Mouse (Mus musculus) lung, postnatal 25 days (tissue): ENCODE data around the gene Cdc34.

Source experiments
- DNase-seq: peaks from one replicate; pipeline ENCODE4 v3.0.0; 2022; ENCODE audit warnings: low spot score

Cdc34 gene

GRCm38 (mm10) chr10:79681591-79682245, at the start of gene Cdc34:
Gene Cdc34, plus strand, starts transcription at chr10:79682195.
- DNase-seq, result peak; percentile 99

DNA sequence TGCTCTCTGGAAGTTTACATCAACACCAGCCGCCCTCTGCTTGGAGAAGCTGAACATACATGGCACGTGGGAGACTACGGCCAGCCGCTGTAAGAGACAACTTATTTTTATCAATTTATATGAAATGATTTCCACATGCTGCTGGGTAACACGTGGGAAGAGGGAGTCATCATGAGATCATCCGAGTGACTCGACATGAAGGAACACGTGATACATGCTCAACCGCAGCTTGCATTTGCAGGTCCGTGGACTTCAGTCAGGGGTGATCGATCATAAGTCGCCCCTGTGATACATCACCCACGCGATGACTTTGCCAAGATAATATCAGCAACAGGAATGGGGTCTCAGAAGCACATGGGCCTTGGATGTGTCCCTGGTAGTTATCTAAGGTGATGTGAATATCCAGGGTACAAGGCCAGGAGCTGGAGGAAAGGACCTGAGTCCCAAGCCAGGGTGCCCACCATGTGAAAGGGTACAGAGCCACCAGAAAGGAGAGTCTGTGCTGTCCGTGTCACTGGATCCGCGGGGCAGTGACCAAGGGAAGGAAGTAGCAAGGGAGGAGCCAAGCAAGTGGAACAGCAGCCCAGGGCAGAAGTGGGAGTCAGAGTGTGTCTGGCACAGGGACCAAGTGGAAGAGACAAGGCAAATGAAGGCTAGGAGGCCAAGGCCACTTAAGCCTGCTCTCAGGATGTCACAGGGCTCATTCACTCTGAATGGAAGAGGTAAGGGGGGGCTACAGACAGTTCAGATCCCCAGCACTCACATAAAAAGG, 48.8 kb upstream of the Cdc34 start:
- DNase-seq, result no peak

DNA sequence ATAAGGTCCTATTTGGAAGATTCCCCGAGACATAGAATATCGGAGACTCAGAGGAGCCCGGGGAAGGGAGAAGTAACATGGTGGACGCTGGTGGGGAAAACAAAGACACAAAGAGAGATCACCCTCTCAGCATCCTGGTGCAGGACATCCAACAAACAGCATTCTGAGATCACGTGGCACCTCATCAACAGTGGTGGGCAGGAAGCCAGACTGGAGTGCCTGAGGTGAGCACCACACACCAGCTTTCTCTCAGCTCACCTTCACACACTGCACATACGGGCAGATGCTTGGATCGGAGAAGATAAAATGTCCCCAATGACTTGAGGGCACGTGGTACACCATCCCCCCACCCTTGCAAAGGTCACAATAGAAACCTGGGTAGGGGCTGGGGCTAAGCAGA, 45.7 kb upstream of the Cdc34 start:
- no peak for DNase-seq

- DNase-seq, result no peak
Observed at GRCm38 (mm10) chr10:79637128-79638110, 44.6 kb upstream of the Cdc34 start, which contains the start of gene Shc2. Gene Shc2, minus strand, starts transcription at chr10:79637918.

- no peak for DNase-seq
Observed at GRCm38 (mm10) chr10:79638486-79639204, 43.4 kb upstream of the Cdc34 start.

DNA sequence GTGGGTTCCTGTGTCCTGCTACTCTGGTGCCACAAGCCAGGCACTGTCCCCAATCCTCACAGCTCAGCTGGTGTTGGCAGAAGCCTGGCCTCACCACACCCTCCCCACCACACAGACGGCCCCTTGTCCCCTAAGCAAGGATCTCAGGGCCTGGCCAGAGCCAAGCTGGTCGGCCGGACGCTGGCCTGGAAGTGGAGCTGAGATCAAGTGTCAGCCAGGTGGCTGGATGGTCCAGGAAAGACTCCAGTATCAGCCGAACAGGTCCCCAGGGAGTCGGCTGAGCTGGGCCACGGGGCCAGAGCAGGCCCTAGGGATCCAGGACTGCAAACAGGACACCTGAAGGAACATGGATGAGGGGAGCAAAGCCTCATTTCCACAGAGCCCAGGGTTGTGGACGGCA, 36.3 kb upstream of the Cdc34 start, which contains the start of gene Odf3l2:
Gene Odf3l2 (minus strand): TSS at position 28 of the 400 bp plus-strand sequence.
- no peak for DNase-seq

- peak; percentile 59 for DNase-seq
Observed at GRCm38 (mm10) chr10:79649070-79649751, 32.8 kb upstream of the Cdc34 start.

DNA sequence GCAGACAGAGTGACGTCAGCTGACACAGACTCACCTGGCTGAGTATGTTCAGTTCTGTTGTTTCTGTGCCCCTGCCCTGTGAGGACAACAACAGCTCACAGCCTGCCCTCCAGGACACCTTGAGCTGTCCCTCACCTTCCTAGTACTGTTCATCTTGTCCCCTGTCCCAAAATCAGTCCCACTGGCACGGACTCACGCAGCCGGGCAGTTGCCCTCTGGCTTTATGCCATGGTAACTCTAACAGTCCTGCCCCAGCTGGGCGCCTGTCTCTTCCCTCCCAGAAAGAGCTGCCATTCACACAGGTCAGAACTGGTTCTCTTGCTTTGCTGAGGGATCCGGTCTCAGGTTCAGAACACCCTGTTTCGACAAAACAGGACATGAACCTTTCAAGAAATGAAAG, 29.2 kb upstream of the Cdc34 start:
- DNase-seq, result no peak

- DNase-seq, result no peak
Observed at GRCm38 (mm10) chr10:79654946-79655395, 27.0 kb upstream of the Cdc34 start.

DNA sequence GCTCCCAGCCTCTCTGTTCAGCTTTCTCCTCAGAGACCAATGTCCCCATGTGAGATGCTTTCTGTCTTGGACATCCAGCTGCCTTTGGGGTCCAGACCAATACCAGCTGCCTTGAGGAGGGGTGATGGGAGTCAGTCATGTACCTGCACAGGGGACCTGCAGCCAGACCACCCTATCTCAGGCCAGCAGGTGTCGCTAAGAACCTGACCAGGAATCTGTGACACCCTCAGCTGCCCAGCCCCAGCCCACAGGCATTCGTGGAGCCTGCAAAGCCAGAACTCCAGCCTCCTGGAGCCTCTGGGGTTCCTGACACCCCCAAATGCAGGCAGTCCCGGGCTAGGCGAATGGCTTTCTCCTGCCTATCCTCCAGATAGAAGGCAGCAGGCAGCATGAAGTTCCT, 23.2 kb upstream of the Cdc34 start:
- DNase-seq, result no peak

- DNase-seq, result no peak
Observed at GRCm38 (mm10) chr10:79660298-79660697, 21.7 kb upstream of the Cdc34 start.

GRCm38 (mm10) chr10:79661861-79662260, 20.1 kb upstream of the Cdc34 start:
- DNase-seq, result no peak

GRCm38 (mm10) chr10:79664131-79664665, 17.8 kb upstream of the Cdc34 start, which contains the start of gene Madcam1:
Gene Madcam1, plus strand, starts transcription at chr10:79664559.
- DNase-seq, result peak; percentile 57

- no peak for DNase-seq
Observed at GRCm38 (mm10) chr10:79665051-79665450, 16.9 kb upstream of the Cdc34 start.

- no peak for DNase-seq
Observed at GRCm38 (mm10) chr10:79666493-79666892, 15.5 kb upstream of the Cdc34 start.

DNA sequence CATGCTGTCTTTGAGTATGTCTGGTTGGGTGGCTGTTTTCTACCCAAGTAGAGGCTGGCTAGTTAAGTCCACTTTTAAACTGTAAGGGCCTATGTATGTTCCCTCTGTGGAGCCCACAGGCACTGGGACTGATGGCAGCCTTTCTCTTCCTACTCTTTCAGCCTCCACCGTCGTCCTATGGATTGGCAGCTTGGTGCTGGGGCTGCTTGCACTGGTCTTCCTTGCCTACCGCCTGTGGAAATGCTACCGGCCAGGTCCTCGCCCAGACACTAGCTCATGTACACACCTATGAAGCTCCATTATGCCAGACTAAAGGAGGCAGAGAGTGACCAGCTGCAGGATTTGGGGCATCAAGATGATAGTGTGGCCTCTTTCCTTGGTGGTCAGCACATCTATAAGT, 13.9 kb upstream of the Cdc34 start:
- DNase-seq, result no peak

GRCm38 (mm10) chr10:79668771-79669575, 13.0 kb upstream of the Cdc34 start, which contains the start of gene Tpgs1:
Gene Tpgs1, plus strand, starts transcription at chr10:79669369.
- DNase-seq, result peak; percentile 91

DNA sequence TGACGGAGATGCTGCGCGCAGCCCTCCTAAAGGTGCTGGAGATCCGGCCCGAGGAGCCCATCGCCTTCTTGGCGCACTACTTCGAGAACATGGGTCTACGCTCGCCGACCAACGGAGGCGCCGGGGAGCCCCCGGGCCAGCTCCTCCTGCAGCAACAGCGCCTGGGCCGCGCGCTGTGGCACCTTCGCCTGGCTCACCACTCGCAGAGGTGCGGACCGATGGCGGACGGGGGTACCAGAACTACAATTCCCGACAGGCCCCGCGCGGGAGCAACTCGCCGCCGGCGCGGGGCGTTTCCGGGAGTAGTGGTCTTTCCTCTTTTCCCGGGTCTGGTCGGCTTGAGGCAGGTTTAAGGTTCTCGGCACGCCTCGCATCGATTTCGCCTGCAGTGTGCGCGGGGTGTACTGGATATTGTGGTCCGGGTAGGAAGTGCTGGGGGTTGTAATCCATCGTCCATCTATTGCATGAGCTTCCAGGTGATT, 12.4 kb upstream of the Cdc34 start:
- DNase-seq, result peak; percentile 43
